ENCODE assay signal across 13 mouse cellular contexts in genomic region chr8:12319755-12320455, GRCm38 (mm10). TPM values are rescaled to one million over a fixed set of nuclear protein-coding genes. Genes with fewer than 3 reads are reported as not detected.
DNase-seq lines count a peak whose midpoint lies in the region; ATAC-seq lines count a peak whose summit lies in the region.
"Had no signal": no experiment of that assay in that cellular context is flagged by ENCODE, and none has a peak within 500 bp of the region (broad histone marks: within the 10 kb centered on the region; RNA-seq: fewer than 3 reads in every experiment).

No protein-coding gene starts in this region.

- H3K36me3 ChIP-seq in limb, embryonic 13.5 days = no peaks in the 10 kb centered on the region
- no peaks in the 10 kb centered on the region for H3K36me3 ChIP-seq in stomach, embryonic 15.5 days
- H3K36me3 ChIP-seq: heart, embryonic 10.5 days had no signal

- H3K9me3 ChIP-seq in limb, embryonic 13.5 days = no peaks in the 10 kb centered on the region
- H3K9me3 ChIP-seq in stomach, embryonic 15.5 days = no peaks in the 10 kb centered on the region
- H3K9me3 ChIP-seq: heart, embryonic 10.5 days had no signal

- H3K4me3 ChIP-seq in limb, embryonic 13.5 days = no peak overlapping the region
- no peak overlapping the region for H3K4me3 ChIP-seq in stomach, embryonic 15.5 days (replicated peaks)
- H3K4me3 ChIP-seq: heart, embryonic 10.5 days had no signal

- 34% methylated on average over 11 of the region's 11 CpGs for WGBS in limb, embryonic 13.5 days
- 47% methylated on average over 11 of the region's 11 CpGs for WGBS in stomach, embryonic 15.5 days

- H3K27me3 ChIP-seq in limb, embryonic 13.5 days = peaks cover 63% of the 10 kb centered on the region
- H3K27me3 ChIP-seq in stomach, embryonic 15.5 days (replicated peaks) = no peaks in the 10 kb centered on the region; the same call in none of the 2 replicates

- H3K4me1 ChIP-seq in limb, embryonic 13.5 days = peaks cover 29% of the 10 kb centered on the region
- H3K4me1 ChIP-seq in stomach, embryonic 15.5 days = peaks cover 2% of the 10 kb centered on the region; the same call in 1 of the 2 replicates

- no peak overlapping the region for H3K9ac ChIP-seq in limb, embryonic 13.5 days
- H3K9ac ChIP-seq in stomach, embryonic 15.5 days = no peak overlapping the region

- peak overlapping the region; percentile 30 for H3K4me2 ChIP-seq in limb, embryonic 13.5 days (replicated peaks)
- H3K4me2 ChIP-seq in stomach, embryonic 15.5 days = no peak overlapping the region

- peak; percentile 19 to 37 for DNase-seq in frontal cortex, postnatal 36 days (ENCODE audit: low spot score in 2 of 2)
- DNase-seq in frontal cortex, postnatal 14 days (ENCODE audit: low spot score in 2 of 2) = no peak
- DNase-seq in right cerebral cortex, adult 18-20 months = peak; percentile 47
- DNase-seq in right cerebral cortex, postnatal 25 days = no peak
- DNase-seq in thymus, postnatal 25 days = no peak
- no peak for DNase-seq in urinary bladder, adult 2 months (ENCODE audit: low spot score)

- ATAC-seq in limb, embryonic 13.5 days (ENCODE audit: low FRiP score, low read depth) = peak; percentile 87; the same call in 1 of the 2 replicates
- 0 out of 2 replicates have a peak, but pooled peaks have one; percentile 33 for ATAC-seq in stomach, embryonic 15.5 days (ENCODE audit: insufficient read depth, low FRiP score, low read depth)
- ATAC-seq: inflammation-experienced regulatory T-cells, adult 6 months; Patski had no signal

- peak overlapping the region; percentile 55; the same call in 1 of the 2 replicates for H3K27ac ChIP-seq in limb, embryonic 13.5 days
- no peak overlapping the region for H3K27ac ChIP-seq in stomach, embryonic 15.5 days
- H3K27ac ChIP-seq: heart, embryonic 10.5 days had no signal

RNA-seq across cellular contexts. Expression of gene A230072I06Rik, which starts 41.3 kb away (rescaled TPM):
- not detected in 2 replicates for polyA plus RNA-seq in limb, embryonic 13.5 days (2015; fragmentation: Nextera tagmentation; extraction: Ambion mirVana)
- 0.09 TPM in 1 of 2 replicates, not detected in the other for polyA plus RNA-seq in stomach, embryonic 15.5 days (2015; fragmentation: Nextera tagmentation; extraction: Ambion mirVana)
- not detected in 2 replicates for polyA plus RNA-seq in urinary bladder, adult 2 months (2012; rRNA removed)
- polyA plus RNA-seq: C2C12; heart, embryonic 10.5 days; inflammation-experienced regulatory T-cells, adult 6 months; lung, embryonic 16.5 days; Patski had no signal

Comparison
In these comparisons a context has a peak if more than half of its experiments do, and no peak if none do; other contexts are left out.
1. DNase-seq: peak in frontal cortex, postnatal 36 days (2 of 2) and right cerebral cortex, adult 18-20 months (single experiment); none in frontal cortex, postnatal 14 days (0 of 2), right cerebral cortex, postnatal 25 days (single experiment), thymus, postnatal 25 days (single experiment) and urinary bladder, adult 2 months (single experiment).